Mouse (Mus musculus): ENCODE data around the gene Lct. TPM values are rescaled to one million over a fixed set of nuclear protein-coding genes. Genes with fewer than 3 reads are reported as not detected.

Gene Lct
- polyA plus RNA-seq (2016; fragmentation: Nextera tagmentation; extraction: Ambion mirVana), result 0.19 and 0.21 TPM in 2 replicates

GRCm38 (mm10) chr1:128328218-128328617 lies at the start of gene Lct:
Lct (minus strand) TSS chr1:128328318.
- Histone ChIP-seq H3K9me3 (replicated peaks) (no peaks in the 10 kb centered on the region), H3K27ac (replicated peaks) (no peak within 1 kb of the TSS), H3K27me3 (ENCODE audit: low read depth, poor library complexity, severe bottlenecking) (no peaks in the 10 kb centered on the region), H3K4me3 (no peak within 1 kb of the TSS), H3K36me3 (peaks cover 92% of the 10 kb centered on the region), H3K4me1 (no peaks in the 10 kb centered on the region)
- DNase-seq (ENCODE audit: low spot score), result no peak
- 87% methylated on average over 3 of the region's 3 CpGs for WGBS

- DNase-seq (ENCODE audit: low spot score), result no peak
- H3K36me3 ChIP-seq, result peaks cover 68% of the 10 kb centered on the region
- no peaks in the 10 kb centered on the region for H3K27me3 ChIP-seq (ENCODE audit: low read depth, poor library complexity, severe bottlenecking)
- H3K4me1 ChIP-seq, result no peaks in the 10 kb centered on the region
- no peak overlapping the region for H3K4me3 ChIP-seq
- no peak overlapping the region for H3K27ac ChIP-seq (replicated peaks)
- H3K9me3 ChIP-seq (replicated peaks), result 0 out of 2 replicates have a peak, but pooled peaks cover 3% of the 10 kb centered on the region
- 94% methylated on average over 4 of the region's 4 CpGs for WGBS
Measured at GRCm38 (mm10) chr1:128376841-128377240, 48.7 kb upstream of the Lct start.

- Histone ChIP-seq H3K27me3 (ENCODE audit: low read depth, poor library complexity, severe bottlenecking) (no peaks in the 10 kb centered on the region), H3K9me3 (replicated peaks) (0 out of 2 replicates have a peak, but pooled peaks cover 3% of the 10 kb centered on the region), H3K4me1 (no peaks in the 10 kb centered on the region), H3K36me3 (peaks cover 74% of the 10 kb centered on the region), H3K4me3 (no peak overlapping the region), H3K27ac (replicated peaks) (no peak overlapping the region)
- WGBS, result 84% methylated on average over 7 of the region's 7 CpGs
- no peak for DNase-seq (ENCODE audit: low spot score)
Measured at GRCm38 (mm10) chr1:128372143-128372860, 44.2 kb upstream of the Lct start.

GRCm38 (mm10) chr1:128368732-128369441 lies 40.8 kb upstream of the Lct start:
- Histone ChIP-seq H3K27me3 (ENCODE audit: low read depth, poor library complexity, severe bottlenecking) (no peaks in the 10 kb centered on the region), H3K36me3 (peaks cover 71% of the 10 kb centered on the region), H3K4me3 (no peak overlapping the region), H3K4me1 (no peaks in the 10 kb centered on the region), H3K9me3 (replicated peaks) (no peaks in the 10 kb centered on the region), H3K27ac (replicated peaks) (no peak overlapping the region)
- peak; percentile 44 for DNase-seq (ENCODE audit: low spot score)
- 49% methylated on average over 5 of the region's 5 CpGs for WGBS

- DNase-seq (ENCODE audit: low spot score), result no peak
- WGBS, result 78% methylated on average over 2 of the region's 2 CpGs
- no peaks in the 10 kb centered on the region for H3K27me3 ChIP-seq (ENCODE audit: low read depth, poor library complexity, severe bottlenecking)
- H3K4me3 ChIP-seq, result no peak overlapping the region
- no peak overlapping the region for H3K27ac ChIP-seq (replicated peaks)
- peaks cover 61% of the 10 kb centered on the region for H3K36me3 ChIP-seq
- no peaks in the 10 kb centered on the region for H3K9me3 ChIP-seq (replicated peaks)
- peaks cover 34% of the 10 kb centered on the region for H3K4me1 ChIP-seq
Measured at GRCm38 (mm10) chr1:128360601-128361000, 32.5 kb upstream of the Lct start.

- H3K27ac ChIP-seq (replicated peaks), result peak within 1 kb of the TSS; percentile 92
- no peaks in the 10 kb centered on the region for H3K27me3 ChIP-seq (ENCODE audit: low read depth, poor library complexity, severe bottlenecking)
- DNase-seq (ENCODE audit: low spot score), result peak; percentile 95
- WGBS, result 3% methylated on average over 38 of the region's 38 CpGs
- peaks cover 34% of the 10 kb centered on the region for H3K4me1 ChIP-seq
- no peaks in the 10 kb centered on the region for H3K9me3 ChIP-seq (replicated peaks)
- H3K36me3 ChIP-seq, result peaks cover 64% of the 10 kb centered on the region
- peak within 1 kb of the TSS; percentile 82 for H3K4me3 ChIP-seq
Measured at GRCm38 (mm10) chr1:128359554-128360376, 31.6 kb upstream of the Lct start, which contains the start of gene Mcm6. Mcm6 (minus strand) TSS chr1:128359664.

- H3K4me3 ChIP-seq, result peak overlapping the region; percentile 82
- under 1% methylated on average over 35 of the region's 35 CpGs for WGBS
- peak overlapping the region; percentile 92 for H3K27ac ChIP-seq (replicated peaks)
- peaks cover 65% of the 10 kb centered on the region for H3K36me3 ChIP-seq
- peaks cover 34% of the 10 kb centered on the region for H3K4me1 ChIP-seq
- no peaks in the 10 kb centered on the region for H3K9me3 ChIP-seq (replicated peaks)
- DNase-seq (ENCODE audit: low spot score), result no peak
- no peaks in the 10 kb centered on the region for H3K27me3 ChIP-seq (ENCODE audit: low read depth, poor library complexity, severe bottlenecking)
Measured at GRCm38 (mm10) chr1:128358916-128359553, 30.9 kb upstream of the Lct start.

GRCm38 (mm10) chr1:128358276-128358675 lies 30.2 kb upstream of the Lct start:
- no peak for DNase-seq (ENCODE audit: low spot score)
- Histone ChIP-seq H3K36me3 (peaks cover 67% of the 10 kb centered on the region), H3K27ac (replicated peaks) (peak overlapping the region; percentile 92; the same call in 1 of the 2 replicates), H3K4me3 (peak overlapping the region; percentile 82), H3K9me3 (replicated peaks) (no peaks in the 10 kb centered on the region), H3K4me1 (peaks cover 34% of the 10 kb centered on the region), H3K27me3 (ENCODE audit: low read depth, poor library complexity, severe bottlenecking) (no peaks in the 10 kb centered on the region)
- 77% methylated on average over 6 of the region's 6 CpGs for WGBS

- Histone ChIP-seq H3K4me1 (peaks cover 34% of the 10 kb centered on the region), H3K4me3 (peak overlapping the region; percentile 82), H3K9me3 (replicated peaks) (no peaks in the 10 kb centered on the region), H3K27me3 (ENCODE audit: low read depth, poor library complexity, severe bottlenecking) (no peaks in the 10 kb centered on the region), H3K27ac (replicated peaks) (no peak overlapping the region; the same call in 1 of the 2 replicates), H3K36me3 (peaks cover 67% of the 10 kb centered on the region)
- DNase-seq (ENCODE audit: low spot score), result no peak
- WGBS, result 66% methylated on average over 3 of the region's 3 CpGs
Measured at GRCm38 (mm10) chr1:128357452-128357851, 29.3 kb upstream of the Lct start.

GRCm38 (mm10) chr1:128353092-128353491 lies 25.0 kb upstream of the Lct start:
- 92% methylated on average over 3 of the region's 3 CpGs for WGBS
- Histone ChIP-seq H3K4me1 (peaks cover 17% of the 10 kb centered on the region), H3K27ac (replicated peaks) (no peak overlapping the region), H3K4me3 (no peak overlapping the region), H3K36me3 (peaks cover 98% of the 10 kb centered on the region), H3K27me3 (ENCODE audit: low read depth, poor library complexity, severe bottlenecking) (peaks cover 23% of the 10 kb centered on the region), H3K9me3 (replicated peaks) (no peaks in the 10 kb centered on the region)
- no peak for DNase-seq (ENCODE audit: low spot score)

GRCm38 (mm10) chr1:128344232-128344631 lies 16.1 kb upstream of the Lct start:
- peaks cover 6% of the 10 kb centered on the region for H3K4me1 ChIP-seq
- no peak overlapping the region for H3K4me3 ChIP-seq
- 40% methylated on average over 10 of the region's 10 CpGs for WGBS
- H3K9me3 ChIP-seq (replicated peaks), result no peaks in the 10 kb centered on the region
- H3K27me3 ChIP-seq (ENCODE audit: low read depth, poor library complexity, severe bottlenecking), result peaks cover 74% of the 10 kb centered on the region
- no peak overlapping the region for H3K27ac ChIP-seq (replicated peaks)
- DNase-seq (ENCODE audit: low spot score), result peak; percentile 52
- peaks cover 96% of the 10 kb centered on the region for H3K36me3 ChIP-seq

- Histone ChIP-seq H3K4me3 (no peak overlapping the region), H3K36me3 (peaks cover 96% of the 10 kb centered on the region)
- WGBS, result 91% methylated on average over 13 of the region's 13 CpGs
Measured at GRCm38 (mm10) chr1:128337708-128338320, 9.7 kb upstream of the Lct start.

More at GRCm38 (mm10) chr1:128337708-128338320, 9.7 kb upstream of the Lct start:
- no peaks in the 10 kb centered on the region for H3K9me3 ChIP-seq (replicated peaks)
- H3K27ac ChIP-seq (replicated peaks), result no peak overlapping the region
- H3K27me3 ChIP-seq (ENCODE audit: low read depth, poor library complexity, severe bottlenecking), result peaks cover 16% of the 10 kb centered on the region
- no peak for DNase-seq (ENCODE audit: low spot score)
- no peaks in the 10 kb centered on the region for H3K4me1 ChIP-seq
